Mouse (Mus musculus): Measurements from ENCODE around the gene Pml. TPM values are rescaled to one million over a fixed set of nuclear protein-coding genes. Genes with fewer than 3 reads are reported as not detected.

Pml gene
- 4.1 and 4.8 TPM in 2 replicates for polyA plus RNA-seq (2015; fragmentation: Nextera tagmentation; extraction: Ambion mirVana)

- Histone ChIP-seq H3K27me3 (no peaks in the 10 kb centered on the region), H3K27ac (0 out of 2 replicates have a peak within 1 kb of the TSS, but pooled peaks have one; percentile 27), H3K4me2 (replicated peaks) (peak within 1 kb of the TSS; percentile 61), H3K4me3 (replicated peaks) (peak within 1 kb of the TSS; percentile 43), H3K4me1 (replicated peaks) (peaks cover 41% of the 10 kb centered on the region), H3K36me3 (no peaks in the 10 kb centered on the region), H3K9ac (replicated peaks) (peak within 1 kb of the TSS; percentile 66), H3K9me3 (no peaks in the 10 kb centered on the region)
- WGBS, result under 1% methylated on average over 16 of the region's 16 CpGs
- ATAC-seq, result no peak
These were observed at the start of gene Pml for GRCm38 (mm10) chr9:58249592-58250192. Gene Pml, minus strand, starts transcription at chr9:58249786.

GRCm38 (mm10) chr9:58297961-58298477 is 48.4 kb upstream of the Pml start:
- Histone ChIP-seq H3K9me3 (no peaks in the 10 kb centered on the region), H3K9ac (replicated peaks) (no peak overlapping the region), H3K27me3 (no peaks in the 10 kb centered on the region), H3K4me2 (replicated peaks) (no peak overlapping the region), H3K4me3 (replicated peaks) (no peak overlapping the region), H3K36me3 (no peaks in the 10 kb centered on the region), H3K4me1 (replicated peaks) (peaks cover 9% of the 10 kb centered on the region), H3K27ac (no peak overlapping the region)
- WGBS, result 87% methylated on average over 4 of the region's 4 CpGs
- ATAC-seq, result no peak

- no peaks in the 10 kb centered on the region for H3K36me3 ChIP-seq
- no peak overlapping the region for H3K4me2 ChIP-seq (replicated peaks)
- no peak overlapping the region for H3K4me3 ChIP-seq (replicated peaks)
- H3K27me3 ChIP-seq, result no peaks in the 10 kb centered on the region
- peaks cover 9% of the 10 kb centered on the region for H3K4me1 ChIP-seq (replicated peaks)
- H3K9me3 ChIP-seq, result no peaks in the 10 kb centered on the region
- H3K9ac ChIP-seq (replicated peaks), result no peak overlapping the region
- 94% methylated on average over 6 of the region's 6 CpGs for WGBS
- no peak for ATAC-seq
- H3K27ac ChIP-seq, result no peak overlapping the region
These were observed 47.5 kb upstream of the Pml start for GRCm38 (mm10) chr9:58297065-58297464.

- Histone ChIP-seq H3K4me2 (replicated peaks) (no peak overlapping the region), H3K9me3 (no peaks in the 10 kb centered on the region), H3K4me1 (replicated peaks) (peaks cover 9% of the 10 kb centered on the region), H3K36me3 (no peaks in the 10 kb centered on the region), H3K27me3 (no peaks in the 10 kb centered on the region), H3K9ac (replicated peaks) (no peak overlapping the region), H3K27ac (no peak overlapping the region; the same call in 1 of the 2 replicates), H3K4me3 (replicated peaks) (no peak overlapping the region)
- ATAC-seq, result no peak
- WGBS, result 17% methylated on average over 9 of the region's 9 CpGs
These were observed 46.3 kb upstream of the Pml start for GRCm38 (mm10) chr9:58295766-58296361.

GRCm38 (mm10) chr9:58295345-58295744 is 45.8 kb upstream of the Pml start:
- no peaks in the 10 kb centered on the region for H3K9me3 ChIP-seq
- H3K36me3 ChIP-seq, result no peaks in the 10 kb centered on the region
- H3K4me1 ChIP-seq (replicated peaks), result peaks cover 9% of the 10 kb centered on the region
- ATAC-seq, result no peak
- H3K4me3 ChIP-seq (replicated peaks), result no peak overlapping the region
- no peak overlapping the region for H3K9ac ChIP-seq (replicated peaks)
- 76% methylated on average over 3 of the region's 3 CpGs for WGBS
- no peak overlapping the region for H3K27ac ChIP-seq
- H3K27me3 ChIP-seq, result no peaks in the 10 kb centered on the region
- no peak overlapping the region for H3K4me2 ChIP-seq (replicated peaks)

GRCm38 (mm10) chr9:58294527-58294926 is 44.9 kb upstream of the Pml start:
- H3K27me3 ChIP-seq, result no peaks in the 10 kb centered on the region
- H3K9ac ChIP-seq (replicated peaks), result no peak overlapping the region
- H3K9me3 ChIP-seq, result no peaks in the 10 kb centered on the region
- no peak for ATAC-seq
- no peak overlapping the region for H3K4me2 ChIP-seq (replicated peaks)
- 48% methylated on average over 7 of the region's 7 CpGs for WGBS
- no peaks in the 10 kb centered on the region for H3K36me3 ChIP-seq
- H3K27ac ChIP-seq, result no peak overlapping the region
- no peak overlapping the region for H3K4me3 ChIP-seq (replicated peaks)
- H3K4me1 ChIP-seq (replicated peaks), result peaks cover 9% of the 10 kb centered on the region

GRCm38 (mm10) chr9:58289901-58290300 is 40.3 kb upstream of the Pml start:
- Histone ChIP-seq H3K9me3 (no peaks in the 10 kb centered on the region), H3K27ac (no peak overlapping the region), H3K9ac (replicated peaks) (no peak overlapping the region), H3K4me1 (replicated peaks) (no peaks in the 10 kb centered on the region), H3K27me3 (no peaks in the 10 kb centered on the region), H3K36me3 (no peaks in the 10 kb centered on the region), H3K4me2 (replicated peaks) (no peak overlapping the region), H3K4me3 (replicated peaks) (no peak overlapping the region)
- 81% methylated on average over 2 of the region's 2 CpGs for WGBS
- no peak for ATAC-seq

- no peaks in the 10 kb centered on the region for H3K9me3 ChIP-seq
- 87% methylated on average over 1 of the region's 1 CpGs for WGBS
- H3K36me3 ChIP-seq, result no peaks in the 10 kb centered on the region
- no peaks in the 10 kb centered on the region for H3K27me3 ChIP-seq
- no peak overlapping the region for H3K9ac ChIP-seq (replicated peaks)
- H3K4me3 ChIP-seq (replicated peaks), result no peak overlapping the region
- no peak overlapping the region for H3K27ac ChIP-seq
- H3K4me2 ChIP-seq (replicated peaks), result no peak overlapping the region
- ATAC-seq, result no peak
- H3K4me1 ChIP-seq (replicated peaks), result no peaks in the 10 kb centered on the region
These were observed 39.5 kb upstream of the Pml start for GRCm38 (mm10) chr9:58289090-58289489.

- no peak overlapping the region for H3K4me3 ChIP-seq (replicated peaks)
- H3K27ac ChIP-seq, result no peak overlapping the region
- no peaks in the 10 kb centered on the region for H3K36me3 ChIP-seq
- H3K9me3 ChIP-seq, result no peaks in the 10 kb centered on the region
- peaks cover 3% of the 10 kb centered on the region; the same call in 1 of the 2 replicates for H3K4me1 ChIP-seq (replicated peaks)
- no peak overlapping the region for H3K9ac ChIP-seq (replicated peaks)
- H3K4me2 ChIP-seq (replicated peaks), result no peak overlapping the region
- no peaks in the 10 kb centered on the region for H3K27me3 ChIP-seq
- 84% methylated on average over 7 of the region's 7 CpGs for WGBS
- ATAC-seq, result no peak
These were observed 33.8 kb upstream of the Pml start for GRCm38 (mm10) chr9:58283431-58283830.

GRCm38 (mm10) chr9:58281597-58281996 is 32.0 kb upstream of the Pml start:
- no peak overlapping the region for H3K4me2 ChIP-seq (replicated peaks)
- no peaks in the 10 kb centered on the region for H3K9me3 ChIP-seq
- peaks cover 3% of the 10 kb centered on the region; the same call in 1 of the 2 replicates for H3K4me1 ChIP-seq (replicated peaks)
- no peak for ATAC-seq
- no peaks in the 10 kb centered on the region for H3K27me3 ChIP-seq
- H3K9ac ChIP-seq (replicated peaks), result no peak overlapping the region
- H3K36me3 ChIP-seq, result no peaks in the 10 kb centered on the region
- 58% methylated on average over 3 of the region's 3 CpGs for WGBS
- no peak overlapping the region for H3K4me3 ChIP-seq (replicated peaks)
- no peak overlapping the region for H3K27ac ChIP-seq

- Histone ChIP-seq H3K9ac (replicated peaks) (no peak overlapping the region), H3K4me3 (replicated peaks) (no peak overlapping the region), H3K4me2 (replicated peaks) (no peak overlapping the region), H3K4me1 (replicated peaks) (peaks cover 5% of the 10 kb centered on the region; the same call in 1 of the 2 replicates), H3K9me3 (no peaks in the 10 kb centered on the region), H3K27me3 (no peaks in the 10 kb centered on the region), H3K27ac (no peak overlapping the region), H3K36me3 (no peaks in the 10 kb centered on the region)
- WGBS, result 35% methylated on average over 9 of the region's 9 CpGs
- peak; percentile 72 for ATAC-seq
These were observed 30.9 kb upstream of the Pml start for GRCm38 (mm10) chr9:58280259-58281109.

- Histone ChIP-seq H3K9me3 (no peaks in the 10 kb centered on the region), H3K9ac (replicated peaks) (no peak overlapping the region), H3K4me2 (replicated peaks) (no peak overlapping the region), H3K27ac (no peak overlapping the region), H3K27me3 (no peaks in the 10 kb centered on the region), H3K4me1 (replicated peaks) (peaks cover 8% of the 10 kb centered on the region; the same call in 1 of the 2 replicates), H3K4me3 (replicated peaks) (no peak overlapping the region), H3K36me3 (no peaks in the 10 kb centered on the region)
- WGBS, result 76% methylated on average over 5 of the region's 5 CpGs
- no peak for ATAC-seq
These were observed 30.2 kb upstream of the Pml start for GRCm38 (mm10) chr9:58279780-58280179.
